Mouse (Mus musculus): ENCODE measurements around the gene Fshb. TPM values are rescaled to one million over a fixed set of nuclear protein-coding genes. Genes with fewer than 3 reads are reported as not detected.

Fshb gene
- polyA plus RNA-seq, 1 experiment from 2014 or later: not detected

GRCm38 (mm10) chr2:107006378-107006777, 53.1 kb downstream of the Fshb start:
- H3K4me1 ChIP-seq: no peaks in the 10 kb centered on the region
- no peaks in the 10 kb centered on the region for H3K9me3 ChIP-seq (replicated peaks)
- H3K27me3 ChIP-seq (ENCODE audit: low read depth, poor library complexity, severe bottlenecking): no peaks in the 10 kb centered on the region
- no peak overlapping the region for H3K27ac ChIP-seq (replicated peaks)
- H3K4me3 ChIP-seq: no peak overlapping the region
- WGBS: 86% methylated on average over 3 of the region's 3 CpGs
- DNase-seq (ENCODE audit: low spot score): no peak
- H3K36me3 ChIP-seq: no peaks in the 10 kb centered on the region

Other genes with a start within 250 kb of the Fshb start
- gene Arl14ep, start 85.2 kb downstream of the Fshb start, polyA plus RNA-seq (2016; fragmentation: Nextera tagmentation; extraction: Ambion mirVana): 47.9 and 55.6 TPM in 2 replicates
- 0.20 and 0.39 TPM in 2 replicates for gene Kcna4, start 231.0 kb upstream of the Fshb start, polyA plus RNA-seq (2016; fragmentation: Nextera tagmentation; extraction: Ambion mirVana)